Mouse (Mus musculus) heart, adult 9 months (tissue): ENCODE data around the gene Dcun1d2.

Experiments used
- DNase-seq, 2 experiments: peaks; one replicate each; pipeline ENCODE4 v3.0.0; 2022; ENCODE audit warnings: low spot score in 2 of 2

Dcun1d2 gene

GRCm38 (mm10) chr8:13206290-13206689 lies 81.6 kb downstream of the Dcun1d2 start:
- no peak for DNase-seq
